Mouse (Mus musculus) forebrain, embryonic 13.5 days (tissue): Measurements from ENCODE around the gene Zswim8. TPM values are rescaled to one million over a fixed set of nuclear protein-coding genes. Genes with fewer than 3 reads are reported as not detected.

Experiments
- ATAC-seq: fragments of 200-750 bp; cut with Nextera tagmentation; 2 replicates; pipeline ENCODE4 v1.8.0; 2017
- H3K27ac ChIP-seq: fragments of 300-500 bp; sonication (generic); 2 replicates; pipeline ENCODE4 v1.5.1; 2015; ENCODE audit warnings: inconsistent platforms, mild to moderate bottlenecking, moderate library complexity
- H3K27me3 ChIP-seq: fragments of 300-500 bp; sonication (generic); 2 replicates; pipeline ENCODE4 v1.6.1; 2015; ENCODE audit warnings: mild to moderate bottlenecking, inconsistent platforms
- H3K36me3 ChIP-seq: fragments of 300-500 bp; sonication (generic); 2 replicates; pipeline ENCODE4 v1.6.1; 2015; ENCODE audit warnings: mild to moderate bottlenecking, inconsistent platforms; ENCODE audit not compliant: poor library complexity, severe bottlenecking
- H3K4me1 ChIP-seq: fragments of 300-500 bp; sonication (generic); 2 replicates; pipeline ENCODE4 v1.6.1; 2015; ENCODE audit warnings: inconsistent platforms
- H3K4me2 ChIP-seq: fragments of 300-500 bp; sonication (generic); 2 replicates; pipeline ENCODE4 v1.6.1; 2015; ENCODE audit warnings: inconsistent platforms, mild to moderate bottlenecking, moderate library complexity
- H3K4me3 ChIP-seq: fragments of 300-500 bp; sonication (generic); 2 replicates; pipeline ENCODE4 v1.5.1; 2015; ENCODE audit warnings: mild to moderate bottlenecking, inconsistent platforms
- H3K9ac ChIP-seq: fragments of 300-500 bp; sonication (generic); 2 replicates; pipeline ENCODE4 v1.6.1; 2015; ENCODE audit warnings: mild to moderate bottlenecking, inconsistent platforms
- H3K9me3 ChIP-seq: fragments of 300-500 bp; sonication (generic); replicated peaks from 2 replicates; pipeline ENCODE4 v1.6.1; 2016; ENCODE audit warnings: inconsistent platforms
- WGBS: fragments of 180-500 bp; shearing (Covaris S2); methylation state at CpG from one replicate; pipeline ENCODE4 v1.1.7; 2015; 5-methylcytosine and 5-hydroxymethylcytosine counted together
- polyA plus RNA-seq: library from polyadenylated mRNA; unstranded; fragments of >200 nt; fragmentation: Nextera tagmentation; extraction: Ambion mirVana; gene quantifications from 2 replicates; pipeline ENCODE4 v1.2.1, GENCODE M21; 2015

Gene Zswim8
- polyA plus RNA-seq, 1 experiment from 2014 or later, result 40.8 TPM

- Histone ChIP-seq H3K9ac (no peak overlapping the region), H3K27ac (no peak overlapping the region), H3K36me3 (peaks cover 65% of the 10 kb centered on the region), H3K9me3 (no peaks in the 10 kb centered on the region), H3K4me3 (no peak overlapping the region), H3K27me3 (no peaks in the 10 kb centered on the region), H3K4me1 (peaks cover 16% of the 10 kb centered on the region), H3K4me2 (no peak overlapping the region)
- WGBS, result 91% methylated on average over 13 of the region's 13 CpGs
- no peak for ATAC-seq
These were observed 28.6 kb downstream of the Zswim8 start for GRCm38 (mm10) chr14:20735892-20736390.

- 38% methylated on average over 14 of the region's 14 CpGs for WGBS
- H3K27me3 ChIP-seq, result no peaks in the 10 kb centered on the region
- H3K36me3 ChIP-seq, result peaks cover 68% of the 10 kb centered on the region
- H3K4me1 ChIP-seq, result peaks cover 16% of the 10 kb centered on the region
- H3K4me2 ChIP-seq, result no peak overlapping the region
- no peak overlapping the region for H3K27ac ChIP-seq
- no peaks in the 10 kb centered on the region for H3K9me3 ChIP-seq
- H3K4me3 ChIP-seq, result no peak overlapping the region
- no peak overlapping the region for H3K9ac ChIP-seq
- ATAC-seq, result no peak
These were observed 30.0 kb downstream of the Zswim8 start for GRCm38 (mm10) chr14:20737306-20737705.

- Histone ChIP-seq H3K4me3 (no peak overlapping the region), H3K4me1 (peaks cover 10% of the 10 kb centered on the region), H3K9me3 (no peaks in the 10 kb centered on the region), H3K27ac (no peak overlapping the region), H3K4me2 (no peak overlapping the region), H3K9ac (no peak overlapping the region), H3K27me3 (no peaks in the 10 kb centered on the region), H3K36me3 (peaks cover 74% of the 10 kb centered on the region)
- WGBS, result 93% methylated on average over 8 of the region's 8 CpGs
- no peak for ATAC-seq
These were observed 31.2 kb downstream of the Zswim8 start for GRCm38 (mm10) chr14:20738511-20738910.

GRCm38 (mm10) chr14:20741301-20741700 lies 33.9 kb downstream of the Zswim8 start:
- Histone ChIP-seq H3K36me3 (peaks cover 85% of the 10 kb centered on the region), H3K4me2 (no peak overlapping the region), H3K9me3 (no peaks in the 10 kb centered on the region), H3K27ac (no peak overlapping the region), H3K4me3 (no peak overlapping the region), H3K4me1 (no peaks in the 10 kb centered on the region), H3K9ac (no peak overlapping the region), H3K27me3 (no peaks in the 10 kb centered on the region)
- no peak for ATAC-seq
- WGBS, result 96% methylated on average over 9 of the region's 9 CpGs

GRCm38 (mm10) chr14:20743614-20744013 lies 36.3 kb downstream of the Zswim8 start:
- Histone ChIP-seq H3K4me1 (no peaks in the 10 kb centered on the region), H3K9me3 (no peaks in the 10 kb centered on the region), H3K4me3 (no peak overlapping the region), H3K27me3 (no peaks in the 10 kb centered on the region), H3K27ac (no peak overlapping the region), H3K36me3 (peaks cover 82% of the 10 kb centered on the region), H3K4me2 (no peak overlapping the region), H3K9ac (no peak overlapping the region)
- ATAC-seq, result no peak
- 83% methylated on average over 3 of the region's 3 CpGs for WGBS

- Histone ChIP-seq H3K9ac (no peak overlapping the region), H3K27me3 (no peaks in the 10 kb centered on the region), H3K4me3 (no peak overlapping the region), H3K4me1 (no peaks in the 10 kb centered on the region), H3K27ac (no peak overlapping the region), H3K4me2 (no peak overlapping the region), H3K9me3 (no peaks in the 10 kb centered on the region), H3K36me3 (peaks cover 52% of the 10 kb centered on the region)
- no peak for ATAC-seq
- WGBS, result 88% methylated on average over 3 of the region's 3 CpGs
These were observed 39.6 kb downstream of the Zswim8 start for GRCm38 (mm10) chr14:20746935-20747334.

GRCm38 (mm10) chr14:20748388-20748787 lies 41.0 kb downstream of the Zswim8 start:
- no peak overlapping the region for H3K4me3 ChIP-seq
- H3K27me3 ChIP-seq, result no peaks in the 10 kb centered on the region
- H3K4me2 ChIP-seq, result no peak overlapping the region
- no peak overlapping the region for H3K27ac ChIP-seq
- H3K36me3 ChIP-seq, result peaks cover 46% of the 10 kb centered on the region
- no peak for ATAC-seq
- WGBS, result 78% methylated on average over 4 of the region's 4 CpGs
- no peak overlapping the region for H3K9ac ChIP-seq
- no peaks in the 10 kb centered on the region for H3K9me3 ChIP-seq
- no peaks in the 10 kb centered on the region for H3K4me1 ChIP-seq

- H3K27ac ChIP-seq, result no peak overlapping the region
- WGBS, result 85% methylated on average over 4 of the region's 4 CpGs
- H3K27me3 ChIP-seq, result no peaks in the 10 kb centered on the region
- H3K4me2 ChIP-seq, result no peak overlapping the region
- no peaks in the 10 kb centered on the region for H3K4me1 ChIP-seq
- ATAC-seq, result no peak
- H3K4me3 ChIP-seq, result no peak overlapping the region
- H3K9me3 ChIP-seq, result no peaks in the 10 kb centered on the region
- H3K36me3 ChIP-seq, result peaks cover 44% of the 10 kb centered on the region
- H3K9ac ChIP-seq, result no peak overlapping the region
These were observed 42.2 kb downstream of the Zswim8 start for GRCm38 (mm10) chr14:20749494-20750051.

- H3K27me3 ChIP-seq, result no peaks in the 10 kb centered on the region
- H3K9ac ChIP-seq, result no peak overlapping the region
- no peak overlapping the region for H3K4me3 ChIP-seq
- ATAC-seq, result no peak
- no peak overlapping the region for H3K4me2 ChIP-seq
- no peaks in the 10 kb centered on the region for H3K9me3 ChIP-seq
- H3K36me3 ChIP-seq, result peaks cover 44% of the 10 kb centered on the region
- WGBS, result 92% methylated on average over 5 of the region's 5 CpGs
- H3K27ac ChIP-seq, result no peak overlapping the region
- H3K4me1 ChIP-seq, result no peaks in the 10 kb centered on the region
These were observed 43.2 kb downstream of the Zswim8 start for GRCm38 (mm10) chr14:20750503-20750902.

- peaks cover 57% of the 10 kb centered on the region for H3K36me3 ChIP-seq
- no peaks in the 10 kb centered on the region for H3K27me3 ChIP-seq
- no peak for ATAC-seq
- H3K9ac ChIP-seq, result no peak overlapping the region
- no peak overlapping the region for H3K27ac ChIP-seq
- no peak overlapping the region for H3K4me3 ChIP-seq
- no peaks in the 10 kb centered on the region for H3K4me1 ChIP-seq
- WGBS, result 86% methylated on average over 3 of the region's 3 CpGs
- no peak overlapping the region for H3K4me2 ChIP-seq
- H3K9me3 ChIP-seq, result no peaks in the 10 kb centered on the region
These were observed 46.4 kb downstream of the Zswim8 start for GRCm38 (mm10) chr14:20753792-20754191.

- no peaks in the 10 kb centered on the region for H3K9me3 ChIP-seq
- WGBS, result 93% methylated on average over 22 of the region's 22 CpGs
- H3K4me1 ChIP-seq, result no peaks in the 10 kb centered on the region
- no peak overlapping the region for H3K4me2 ChIP-seq
- no peak overlapping the region for H3K27ac ChIP-seq
- no peak overlapping the region for H3K4me3 ChIP-seq
- peaks cover 88% of the 10 kb centered on the region for H3K36me3 ChIP-seq
- ATAC-seq, result no peak
- no peak overlapping the region for H3K9ac ChIP-seq
- no peaks in the 10 kb centered on the region for H3K27me3 ChIP-seq
These were observed 50.1 kb downstream of the Zswim8 start for GRCm38 (mm10) chr14:20757370-20757907.

GRCm38 (mm10) chr14:20758768-20759435 lies 51.5 kb downstream of the Zswim8 start:
- peaks cover 97% of the 10 kb centered on the region for H3K36me3 ChIP-seq
- no peak overlapping the region for H3K27ac ChIP-seq
- H3K9me3 ChIP-seq, result no peaks in the 10 kb centered on the region
- H3K9ac ChIP-seq, result no peak overlapping the region
- no peaks in the 10 kb centered on the region for H3K27me3 ChIP-seq
- no peak overlapping the region for H3K4me3 ChIP-seq
- WGBS, result 86% methylated on average over 8 of the region's 8 CpGs
- no peaks in the 10 kb centered on the region for H3K4me1 ChIP-seq
- H3K4me2 ChIP-seq, result no peak overlapping the region
- no peak for ATAC-seq
